Mouse (Mus musculus): Measurements from ENCODE around the gene Gm17324. TPM values are rescaled to one million over a fixed set of nuclear protein-coding genes. Genes with fewer than 3 reads are reported as not detected.

Gene Gm17324
- not detected for polyA plus RNA-seq (2015; fragmentation: Illumina TruSeq; extraction: RNeasy Lipid Tissue Mini Kit (QIAGEN cat#74804); ENCODE audit: insufficient read depth, low replicate concordance)

DNA sequence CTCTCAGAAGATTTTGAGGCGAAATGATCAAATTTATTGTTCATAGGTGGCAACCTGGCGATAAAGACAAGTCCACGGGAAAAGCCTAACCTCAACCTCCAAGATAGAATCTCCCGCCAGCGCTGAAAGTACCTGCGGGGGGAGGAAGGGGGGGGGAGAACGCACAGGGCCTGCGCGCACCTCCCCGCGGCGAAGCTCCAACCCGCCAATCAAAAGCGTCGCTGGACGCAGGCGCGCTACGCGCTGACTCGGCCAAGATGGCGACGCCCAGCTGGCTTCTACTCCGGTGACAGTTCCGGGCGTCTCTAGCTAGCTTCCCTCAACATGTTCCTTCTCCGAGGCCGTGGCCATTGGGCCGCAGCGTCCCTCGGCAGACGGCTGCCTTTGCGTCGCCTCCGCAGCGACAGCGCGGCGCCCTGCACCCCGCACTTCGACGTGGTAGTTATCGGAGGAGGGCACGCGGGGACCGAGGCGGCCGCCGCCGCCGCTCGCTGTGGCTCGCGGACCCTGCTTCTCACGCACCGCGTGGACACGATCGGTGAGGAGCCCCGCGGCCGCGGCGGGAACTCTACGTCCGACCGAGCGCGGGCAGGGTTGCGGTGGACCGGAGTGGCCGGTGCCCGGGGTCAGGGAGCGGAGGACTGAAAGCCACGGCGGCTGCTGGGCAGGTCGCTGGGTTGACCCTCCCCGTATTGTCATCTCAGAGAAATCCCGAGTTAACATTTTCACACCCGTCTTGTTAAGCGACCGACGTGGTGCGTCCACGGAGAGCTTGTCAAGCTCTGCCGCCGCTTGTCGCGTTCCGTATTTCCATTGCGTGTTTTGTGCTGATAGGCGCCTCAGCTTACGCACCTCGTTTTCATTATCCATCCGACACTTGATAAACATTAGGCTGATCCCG lies at the start of gene Gm17324, which contains the start of gene Mto1:
TSS of gene Gm17324 (minus strand) at position 814 of the 901 bp plus-strand sequence.
TSS of gene Mto1 (plus strand) at position 236 of the 901 bp plus-strand sequence.

DNA sequence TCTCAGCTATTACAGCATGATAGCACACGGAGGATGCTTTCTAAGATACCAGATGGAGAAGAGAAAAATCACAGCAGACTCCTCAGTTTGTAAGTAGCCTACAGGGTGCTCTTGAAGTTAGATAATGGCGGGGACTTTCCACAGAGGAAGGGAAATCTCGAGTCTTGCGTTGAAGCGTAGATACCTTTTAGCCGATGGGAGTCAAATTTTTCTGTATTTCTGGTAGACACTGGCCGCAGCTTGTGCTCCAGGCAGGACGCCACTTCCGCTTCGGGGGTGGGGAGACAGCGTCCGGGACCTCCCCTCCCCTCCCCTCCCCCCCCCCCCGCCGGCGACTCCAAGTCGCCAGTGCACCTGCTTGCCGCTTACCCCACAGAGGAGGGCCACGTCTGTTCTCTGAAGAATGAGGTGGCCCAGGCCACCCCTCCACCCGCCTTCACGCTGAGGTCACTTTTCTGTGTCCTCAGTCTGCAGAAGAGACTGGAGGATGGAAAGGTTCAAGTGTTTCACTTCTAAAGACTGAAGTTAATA lies 40.4 kb upstream of the Gm17324 start, which contains the start of gene Eef1a1:
TSS of gene Eef1a1 (minus strand) at position 262 of the 531 bp plus-strand sequence.

DNA sequence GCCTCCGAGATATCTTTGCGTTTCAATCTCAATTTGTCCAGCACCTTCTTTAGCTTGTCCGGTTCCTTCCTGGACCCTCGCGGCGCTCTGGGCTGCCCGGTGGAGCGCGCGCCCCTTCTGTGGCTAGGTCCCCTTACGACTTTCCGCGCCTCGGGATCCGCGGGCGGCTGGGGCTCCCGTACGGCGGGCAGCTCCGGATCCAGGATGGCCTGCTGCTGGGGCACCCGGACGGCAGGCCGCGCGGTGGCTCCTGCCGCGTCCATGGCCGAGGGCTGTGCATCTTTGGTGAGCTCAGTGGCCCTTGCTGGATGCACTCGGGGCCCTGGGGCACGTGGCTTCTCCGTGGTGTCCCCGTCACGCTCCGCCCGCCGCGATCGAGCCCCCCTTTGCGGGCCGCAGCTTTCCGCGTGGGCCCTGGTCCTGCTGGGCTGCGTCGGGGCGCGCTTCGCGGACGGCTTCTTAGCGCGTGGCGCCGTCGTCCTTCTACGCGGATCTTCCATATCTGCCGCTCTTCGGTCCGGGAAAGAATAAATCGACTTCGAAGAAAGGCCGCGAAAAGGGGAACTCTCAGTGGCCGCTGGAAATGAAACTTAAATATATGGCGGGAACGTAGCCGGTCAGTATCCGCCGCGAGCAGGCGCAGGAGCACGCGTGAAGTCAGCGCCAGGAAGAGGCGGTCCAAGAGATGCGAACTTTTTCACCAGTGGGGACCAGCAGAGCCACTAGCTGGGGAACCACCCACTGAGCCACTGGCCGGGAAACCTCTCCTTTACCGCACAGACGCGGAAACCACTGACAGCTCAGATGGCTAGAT lies 5.8 kb downstream of the Gm17324 start, which contains the start of gene Cgas:
TSS of gene Cgas (minus strand) at position 659 of the 814 bp plus-strand sequence.

Other genes starting within 250 kb of the Gm17324 start
- gene Gsta1, start 218.1 kb downstream of the Gm17324 start, polyA plus RNA-seq (2015; fragmentation: Illumina TruSeq; extraction: RNeasy Lipid Tissue Mini Kit (QIAGEN cat#74804); ENCODE audit: insufficient read depth, low replicate concordance), result not detected
- not detected for gene Gm3776, start 191.7 kb downstream of the Gm17324 start, polyA plus RNA-seq (2015; fragmentation: Illumina TruSeq; extraction: RNeasy Lipid Tissue Mini Kit (QIAGEN cat#74804); ENCODE audit: insufficient read depth, low replicate concordance)
- not detected for gene Gm10639, start 158.9 kb downstream of the Gm17324 start, polyA plus RNA-seq (2015; fragmentation: Illumina TruSeq; extraction: RNeasy Lipid Tissue Mini Kit (QIAGEN cat#74804); ENCODE audit: insufficient read depth, low replicate concordance)
- not detected for gene Omt2a, start 134.0 kb downstream of the Gm17324 start, polyA plus RNA-seq (2015; fragmentation: Illumina TruSeq; extraction: RNeasy Lipid Tissue Mini Kit (QIAGEN cat#74804); ENCODE audit: insufficient read depth, low replicate concordance)
- gene Omt2b, start 121.2 kb downstream of the Gm17324 start, polyA plus RNA-seq (2015; fragmentation: Illumina TruSeq; extraction: RNeasy Lipid Tissue Mini Kit (QIAGEN cat#74804); ENCODE audit: insufficient read depth, low replicate concordance), result not detected
- gene Gsta2, start 93.0 kb downstream of the Gm17324 start, polyA plus RNA-seq (2015; fragmentation: Illumina TruSeq; extraction: RNeasy Lipid Tissue Mini Kit (QIAGEN cat#74804); ENCODE audit: insufficient read depth, low replicate concordance), result not detected
- not detected for gene Dppa5a, start 80.6 kb downstream of the Gm17324 start, polyA plus RNA-seq (2015; fragmentation: Illumina TruSeq; extraction: RNeasy Lipid Tissue Mini Kit (QIAGEN cat#74804); ENCODE audit: insufficient read depth, low replicate concordance)
- gene Ooep, start 70.1 kb downstream of the Gm17324 start, polyA plus RNA-seq (2015; fragmentation: Illumina TruSeq; extraction: RNeasy Lipid Tissue Mini Kit (QIAGEN cat#74804); ENCODE audit: insufficient read depth, low replicate concordance), result not detected
- gene Ddx43, start 53.0 kb downstream of the Gm17324 start, polyA plus RNA-seq (2015; fragmentation: Illumina TruSeq; extraction: RNeasy Lipid Tissue Mini Kit (QIAGEN cat#74804); ENCODE audit: insufficient read depth, low replicate concordance), result 1.5 TPM
- 6.5 TPM for gene Cgas, start 5.5 kb downstream of the Gm17324 start, polyA plus RNA-seq (2015; fragmentation: Illumina TruSeq; extraction: RNeasy Lipid Tissue Mini Kit (QIAGEN cat#74804); ENCODE audit: insufficient read depth, low replicate concordance)
- gene Mto1, start 578 bp downstream of the Gm17324 start, polyA plus RNA-seq (2015; fragmentation: Illumina TruSeq; extraction: RNeasy Lipid Tissue Mini Kit (QIAGEN cat#74804); ENCODE audit: insufficient read depth, low replicate concordance), result 24.9 TPM
- 13,150 TPM for gene Eef1a1, start 40.4 kb upstream of the Gm17324 start, polyA plus RNA-seq (2015; fragmentation: Illumina TruSeq; extraction: RNeasy Lipid Tissue Mini Kit (QIAGEN cat#74804); ENCODE audit: insufficient read depth, low replicate concordance)
- gene Slc17a5, start 139.3 kb upstream of the Gm17324 start, polyA plus RNA-seq (2015; fragmentation: Illumina TruSeq; extraction: RNeasy Lipid Tissue Mini Kit (QIAGEN cat#74804); ENCODE audit: insufficient read depth, low replicate concordance), result 10.2 TPM
- gene Cd109, start 166.8 kb upstream of the Gm17324 start, polyA plus RNA-seq (2015; fragmentation: Illumina TruSeq; extraction: RNeasy Lipid Tissue Mini Kit (QIAGEN cat#74804); ENCODE audit: insufficient read depth, low replicate concordance), result 0.23 TPM